Mouse (Mus musculus) CD4-positive, CD25-positive, alpha-beta regulatory T cell (primary cell): ENCODE results near the gene Sri. TPM values are rescaled to one million over a fixed set of nuclear protein-coding genes. Genes with fewer than 3 reads are reported as not detected.

Experiments
- polyA plus RNA-seq: library from polyadenylated mRNA; unstranded; fragments of 100-300 nt; shearing (Covaris generic); gene quantifications from one replicate; pipeline ENCODE4 v1.2.1, GENCODE M21; 2017

Sri gene
- polyA plus RNA-seq, result 663 TPM

GRCm38 (mm10) chr5:8045855-8046254 lies at the start of gene Sri:
TSS of gene Sri (plus strand) at chr5:8046078.

Other genes with a start within 250 kb of the Sri start
- not detected for gene Steap4, start 85.6 kb upstream of the Sri start, polyA plus RNA-seq